ENCODE assay signal across 9 mouse cellular contexts in genomic region chr7:139310487-139310951, GRCm38 (mm10).
DNase-seq lines count a peak whose midpoint lies in the region; ATAC-seq lines count a peak whose summit lies in the region.
"Had no signal": no experiment of that assay in that cellular context is flagged by ENCODE, and none has a peak within 500 bp of the region (broad histone marks: within the 10 kb centered on the region; RNA-seq: fewer than 3 reads in every experiment).

No protein-coding gene starts in this region.

- H3K27ac ChIP-seq in limb, embryonic 11.5 days (replicated peaks; ENCODE audit: low read depth, low read length), result no peak overlapping the region
- no peak overlapping the region for H3K27ac ChIP-seq in limb, embryonic 10.5 days
- no peak overlapping the region for H3K27ac ChIP-seq in intestine, embryonic 15.5 days

- WGBS in limb, embryonic 11.5 days, result 53% methylated on average over 6 of the region's 6 CpGs
- 73% methylated on average over 6 of the region's 6 CpGs for WGBS in limb, embryonic 10.5 days
- 49% methylated on average over 6 of the region's 6 CpGs for WGBS in intestine, embryonic 15.5 days

- H3K36me3 ChIP-seq in limb, embryonic 11.5 days (ENCODE audit: control insufficient read depth, insufficient read depth, low read length), result no peaks in the 10 kb centered on the region
- H3K36me3 ChIP-seq in limb, embryonic 10.5 days, result no peaks in the 10 kb centered on the region
- no peaks in the 10 kb centered on the region for H3K36me3 ChIP-seq in intestine, embryonic 15.5 days

- H3K4me3 ChIP-seq in limb, embryonic 11.5 days (ENCODE audit: low read depth, low read length), result no peak overlapping the region
- H3K4me3 ChIP-seq in limb, embryonic 10.5 days, result no peak overlapping the region
- no peak overlapping the region for H3K4me3 ChIP-seq in intestine, embryonic 15.5 days (replicated peaks)
- H3K4me3 ChIP-seq: erythroblast, embryonic 14.5 days had no signal

- no peak overlapping the region for H3K9ac ChIP-seq in limb, embryonic 11.5 days (ENCODE audit: low read length)
- no peak overlapping the region for H3K9ac ChIP-seq in intestine, embryonic 15.5 days

- no peaks in the 10 kb centered on the region for H3K9me3 ChIP-seq in limb, embryonic 11.5 days (ENCODE audit: control insufficient read depth, low read length)
- H3K9me3 ChIP-seq in limb, embryonic 10.5 days (replicated peaks), result no peaks in the 10 kb centered on the region
- H3K9me3 ChIP-seq in intestine, embryonic 15.5 days, result no peaks in the 10 kb centered on the region

- peaks cover 3% of the 10 kb centered on the region; the same call in 1 of the 2 replicates for H3K27me3 ChIP-seq in limb, embryonic 11.5 days (ENCODE audit: control insufficient read depth, insufficient read depth, low read length)
- peaks cover 7% of the 10 kb centered on the region; the same call in 1 of the 2 replicates for H3K27me3 ChIP-seq in limb, embryonic 10.5 days (ENCODE audit: low read depth, poor library complexity, severe bottlenecking)
- H3K27me3 ChIP-seq in intestine, embryonic 15.5 days (replicated peaks), result no peaks in the 10 kb centered on the region

- 0 out of 2 replicates have a peak, but pooled peaks cover 2% of the 10 kb centered on the region for H3K4me1 ChIP-seq in limb, embryonic 11.5 days (ENCODE audit: control insufficient read depth, insufficient read depth, low read length)
- H3K4me1 ChIP-seq in limb, embryonic 10.5 days, result peaks cover 23% of the 10 kb centered on the region
- H3K4me1 ChIP-seq in intestine, embryonic 15.5 days (replicated peaks), result peaks cover 3% of the 10 kb centered on the region

- ATAC-seq in limb, embryonic 11.5 days (ENCODE audit: insufficient number of reproducible peaks, low FRiP score, low TSS enrichment, low read depth), result 0 out of 2 replicates have a peak, but pooled peaks have one; percentile 18
- peak; percentile 26 for ATAC-seq in intestine, embryonic 15.5 days

- H3K4me2 ChIP-seq in limb, embryonic 11.5 days (ENCODE audit: low read depth, severe bottlenecking), result no peak overlapping the region
- H3K4me2 ChIP-seq in intestine, embryonic 15.5 days (replicated peaks), result no peak overlapping the region

- peak; percentile 42 for DNase-seq in limb, embryonic 11.5 days (ENCODE audit: low spot score)
- DNase-seq in limb, embryonic 10.5 days (ENCODE audit: low spot score), result no peak
- DNase-seq in heart, adult 18-20 months, result peak; percentile 54 to 81
- peak; percentile 99 for DNase-seq in retina, postnatal 1 day
- DNase-seq in layer of hippocampus, adult 18-20 months (ENCODE audit: low spot score in 2 of 2), result no peak
- no peak for DNase-seq in spleen, postnatal 14 days (ENCODE audit: low spot score in 2 of 2)
- no peak for DNase-seq in kidney, postnatal 14 days

Comparison
In these comparisons a context has a peak if more than half of its experiments do, and no peak if none do; other contexts are left out.
1. DNase-seq: peak in limb, embryonic 11.5 days (single experiment), heart, adult 18-20 months (2 of 2) and retina, postnatal 1 day (single experiment); none in limb, embryonic 10.5 days (single experiment), layer of hippocampus, adult 18-20 months (0 of 2), spleen, postnatal 14 days (0 of 2) and kidney, postnatal 14 days (single experiment).